Mouse (Mus musculus) heart, embryonic 14.5 days (tissue): ENCODE results near the gene Slc9a3r2. TPM values are rescaled to one million over a fixed set of nuclear protein-coding genes. Genes with fewer than 3 reads are reported as not detected.
"Not testable (repeated sequence)": the region's sequence is repeated elsewhere in the genome, so short reads cannot be mapped to it uniquely, and the experiment has no call there.

Source experiments
- ATAC-seq: fragments of 200-750 bp; cut with Nextera tagmentation; 2 replicates; pipeline ENCODE4 v1.8.0; 2017; ENCODE audit warnings: low read depth, moderate TSS enrichment; ENCODE audit not compliant: insufficient number of reproducible peaks, insufficient read depth, low FRiP score
- H3K27ac ChIP-seq, 2 experiments: fragments of 200-500 bp in 1 of 2; fragments of 300-500 bp in 1 of 2; sonication (generic) in 1 of 2; replicated peaks in 1 of 2; 2 replicates each; pipeline ENCODE4 v1.5.1; 2012 to 2014; ENCODE audit warnings: low read depth in 2 of 2, low read length in 2 of 2, control low read depth in 1 of 2, mild to moderate bottlenecking in 1 of 2, mixed read lengths in 1 of 2; ENCODE audit not compliant: control insufficient read depth in 1 of 2, insufficient read depth in 1 of 2
- H3K27me3 ChIP-seq: fragments of 300-500 bp; sonication (generic); 2 replicates; pipeline ENCODE4 v1.6.1; 2014; ENCODE audit warnings: mild to moderate bottlenecking, low read length, control low read depth; ENCODE audit not compliant: control insufficient read depth, insufficient read depth
- H3K36me3 ChIP-seq: fragments of 300-500 bp; sonication (generic); 2 replicates; pipeline ENCODE4 v1.6.1; 2014; ENCODE audit warnings: mild to moderate bottlenecking, control low read depth, low read length, mixed read lengths; ENCODE audit not compliant: control insufficient read depth, insufficient read depth
- H3K4me1 ChIP-seq, 2 experiments: fragments of 200-500 bp in 1 of 2; fragments of 300-500 bp in 1 of 2; sonication (generic) in 1 of 2; 2 replicates each; pipeline ENCODE4 v1.6.1; 2012 to 2014; ENCODE audit warnings: low read length in 2 of 2, control low read depth in 1 of 2, mixed read lengths in 1 of 2; ENCODE audit not compliant: control insufficient read depth in 2 of 2, insufficient read depth in 2 of 2
- H3K4me2 ChIP-seq: fragments of 300-500 bp; sonication (generic); 2 replicates; pipeline ENCODE4 v1.6.1; 2014; ENCODE audit warnings: mild to moderate bottlenecking, low read length
- H3K4me3 ChIP-seq, 2 experiments: fragments of 200-500 bp in 1 of 2; fragments of 300-500 bp in 1 of 2; sonication (generic) in 1 of 2; 2 replicates each; pipeline ENCODE4 v1.5.1; 2012 to 2014; ENCODE audit warnings: low read length in 2 of 2, mild to moderate bottlenecking in 2 of 2, control low read depth in 1 of 2, low read depth in 1 of 2, moderate library complexity in 1 of 2; ENCODE audit not compliant: control insufficient read depth in 1 of 2, insufficient read depth in 1 of 2
- H3K9ac ChIP-seq: fragments of 300-500 bp; sonication (generic); 2 replicates; pipeline ENCODE4 v1.6.1; 2014; ENCODE audit warnings: mild to moderate bottlenecking, low read length
- H3K9me3 ChIP-seq: fragments of 300-500 bp; sonication (generic); 2 replicates; pipeline ENCODE4 v1.6.1; 2016; ENCODE audit warnings: low read length, control low read depth; ENCODE audit not compliant: control insufficient read depth
- WGBS: fragments of 180-500 bp; shearing (Covaris S2); extraction: QIAGEN DNeasy Blood & Tissue Kit; methylation state at CpG from one replicate; pipeline ENCODE4 v1.1.7; 2014; 5-methylcytosine and 5-hydroxymethylcytosine counted together
- polyA plus RNA-seq: library from polyadenylated mRNA; unstranded; fragments of >200 nt; fragmentation: Nextera tagmentation; extraction: Ambion mirVana; gene quantifications from 2 replicates; pipeline ENCODE4 v1.2.1, GENCODE M21; 2014

Slc9a3r2 gene
- polyA plus RNA-seq, 1 experiment from 2014 or later: 60.9 TPM

DNA sequence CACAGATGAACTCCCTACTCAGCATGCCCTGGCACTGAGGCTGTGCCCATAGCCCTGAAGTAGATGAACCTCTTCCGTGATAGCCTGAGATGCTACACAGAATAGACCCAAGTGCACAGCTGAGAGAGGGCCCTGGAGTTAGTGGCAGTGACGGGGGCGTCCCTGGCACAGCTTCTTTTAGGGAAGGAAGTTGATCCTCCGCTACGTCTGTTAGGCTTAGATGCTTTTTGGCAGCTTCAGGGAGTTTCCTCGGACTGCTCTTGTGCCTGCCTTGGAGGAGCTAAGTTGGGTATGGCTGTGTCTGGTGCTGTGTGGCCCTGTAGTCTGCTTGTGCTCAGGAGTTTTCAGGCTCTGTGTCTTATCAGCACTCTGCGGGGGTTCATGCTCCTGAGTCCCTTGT lies 24.1 kb upstream of the Slc9a3r2 start:
- Histone ChIP-seq H3K4me3 (no peak overlapping the region), H3K27ac (no peak overlapping the region), H3K36me3 (peaks cover 28% of the 10 kb centered on the region), H3K9me3 (no peaks in the 10 kb centered on the region), H3K9ac (no peak overlapping the region; the same call in 1 of the 2 replicates), H3K4me1 (peaks cover 20 to 35% of the 10 kb centered on the region in 2 experiments), H3K27me3 (no peaks in the 10 kb centered on the region), H3K4me2 (no peak overlapping the region)
- ATAC-seq: no peak
- 59% methylated on average over 7 of the region's 7 CpGs for WGBS

GRCm38 (mm10) chr17:24672141-24672540 lies 22.0 kb upstream of the Slc9a3r2 start:
- no peaks in the 10 kb centered on the region for H3K27me3 ChIP-seq
- peaks cover 20 to 35% of the 10 kb centered on the region in 2 experiments for H3K4me1 ChIP-seq
- no peak overlapping the region for H3K27ac ChIP-seq
- peaks cover 7% of the 10 kb centered on the region for H3K36me3 ChIP-seq
- 23% methylated on average over 5 of the region's 5 CpGs for WGBS
- H3K4me3 ChIP-seq: no peak overlapping the region
- H3K9ac ChIP-seq: 0 out of 2 replicates have a peak overlapping the region, but pooled peaks have one; percentile 4
- no peak for ATAC-seq
- H3K9me3 ChIP-seq: no peaks in the 10 kb centered on the region
- H3K4me2 ChIP-seq: peak overlapping the region; percentile 92

- ATAC-seq: no peak
- Histone ChIP-seq H3K4me2 (peak overlapping the region; percentile 92), H3K27ac (no peak overlapping the region), H3K9me3 (no peaks in the 10 kb centered on the region), H3K9ac (peak overlapping the region; percentile 97), H3K27me3 (no peaks in the 10 kb centered on the region), H3K4me1 (peaks cover 20 to 35% of the 10 kb centered on the region in 2 experiments), H3K4me3 (no peak overlapping the region), H3K36me3 (no peaks in the 10 kb centered on the region)
- 68% methylated on average over 5 of the region's 5 CpGs for WGBS
Measured at GRCm38 (mm10) chr17:24671346-24671745, 21.2 kb upstream of the Slc9a3r2 start.

- H3K9me3 ChIP-seq: no peaks in the 10 kb centered on the region
- no peak for ATAC-seq
- 12% methylated on average over 8 of the region's 8 CpGs for WGBS
- no peaks in the 10 kb centered on the region for H3K27me3 ChIP-seq
- peak overlapping the region; percentile 97 for H3K9ac ChIP-seq
- H3K4me2 ChIP-seq: peak overlapping the region; percentile 92
- peak overlapping the region; percentile 83 to 98 for H3K4me3 ChIP-seq
- H3K36me3 ChIP-seq: no peaks in the 10 kb centered on the region
- peak overlapping the region; percentile 35 to 82; a peak in 3 of 4 replicates for H3K27ac ChIP-seq
- peaks cover 16 to 29% of the 10 kb centered on the region in 2 experiments for H3K4me1 ChIP-seq
Measured at GRCm38 (mm10) chr17:24670246-24670844, 20.2 kb upstream of the Slc9a3r2 start.

DNA sequence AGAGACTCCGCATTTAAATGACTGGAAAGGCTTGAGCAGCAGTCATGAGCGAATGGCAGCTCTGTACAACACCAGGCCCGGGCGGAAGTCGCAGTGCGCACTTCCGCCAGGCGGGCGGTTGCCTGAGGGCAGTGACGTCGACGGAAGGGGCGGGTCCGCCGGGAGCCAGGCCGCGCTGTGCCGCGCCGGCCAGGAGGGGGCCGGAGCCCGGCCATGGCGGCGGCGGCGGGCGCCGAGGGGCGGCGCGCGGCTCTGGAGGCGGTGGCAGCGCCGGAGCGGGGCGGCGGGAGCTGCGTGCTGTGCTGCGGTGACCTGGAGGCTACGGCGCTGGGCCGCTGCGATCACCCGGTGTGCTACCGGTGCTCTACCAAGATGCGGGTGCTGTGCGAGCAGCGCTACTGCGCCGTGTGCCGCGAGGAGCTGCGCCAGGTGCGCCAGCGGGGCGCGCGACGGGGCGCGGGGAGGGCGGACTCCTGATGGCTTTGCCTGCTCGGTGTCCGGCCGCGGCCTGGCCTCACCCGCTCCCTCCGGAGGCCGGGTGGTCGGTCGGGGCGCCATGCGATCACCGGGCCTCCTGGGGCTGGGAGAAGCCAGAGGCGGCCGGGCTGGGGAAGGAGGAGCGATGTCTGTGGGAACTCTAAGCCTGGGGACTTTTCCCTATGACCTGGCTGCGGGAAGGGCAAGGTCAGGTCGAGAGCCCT lies 19.6 kb upstream of the Slc9a3r2 start, which contains the start of gene Zfp598:
Gene Zfp598 (plus strand): TSS at position 143 of the 701 bp plus-strand sequence.
- WGBS: under 1% methylated on average over 79 of the region's 80 CpGs
- Histone ChIP-seq H3K27ac (peak within 1 kb of the TSS; percentile 54 to 82), H3K27me3 (no peaks in the 10 kb centered on the region), H3K4me1 (peaks cover 16 to 29% of the 10 kb centered on the region in 2 experiments), H3K4me2 (peak within 1 kb of the TSS; percentile 92), H3K36me3 (no peaks in the 10 kb centered on the region), H3K4me3 (peak within 1 kb of the TSS; percentile 83 to 98), H3K9me3 (no peaks in the 10 kb centered on the region), H3K9ac (peak within 1 kb of the TSS; percentile 97)
- ATAC-seq: peak; percentile 97

- ATAC-seq, H3K27me3 ChIP-seq, H3K36me3 ChIP-seq, H3K9me3 ChIP-seq: not testable (repeated sequence)
- H3K9ac ChIP-seq: peak overlapping the region; percentile 97
- H3K27ac ChIP-seq: peak overlapping the region; percentile 54 to 82
- peak overlapping the region; percentile 40 to 98 for H3K4me3 ChIP-seq
- H3K4me1 ChIP-seq: peaks cover 16 to 26% of the 10 kb centered on the region in 2 experiments
- H3K4me2 ChIP-seq: peak overlapping the region; percentile 92
- WGBS: 9% methylated on average over 15 of the region's 15 CpGs
Measured at GRCm38 (mm10) chr17:24669214-24669544, 19.1 kb upstream of the Slc9a3r2 start.

DNA sequence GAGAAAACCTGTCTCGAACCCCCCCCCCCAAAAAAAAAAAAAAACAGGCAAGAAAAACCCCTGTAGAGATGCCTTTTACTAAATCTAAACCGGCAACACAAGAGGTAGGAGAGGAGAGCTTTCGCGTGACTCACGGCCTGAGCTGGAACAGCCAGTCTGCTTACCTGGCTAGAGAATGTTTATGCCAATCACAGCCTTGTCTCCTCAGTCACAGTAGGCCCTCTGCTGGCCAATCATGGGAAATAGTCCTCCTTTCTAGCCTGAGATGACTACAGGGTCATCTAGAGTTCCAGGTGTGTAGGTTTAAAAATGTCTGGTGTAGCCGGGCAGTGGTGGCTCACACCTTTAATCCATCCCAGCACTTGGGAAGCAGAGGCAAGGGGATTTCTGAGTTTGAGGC lies 17.3 kb upstream of the Slc9a3r2 start:
- H3K4me3 ChIP-seq: no peak overlapping the region
- H3K9ac ChIP-seq: no peak overlapping the region
- H3K36me3 ChIP-seq: no peaks in the 10 kb centered on the region
- H3K9me3 ChIP-seq: no peaks in the 10 kb centered on the region
- no peak overlapping the region for H3K4me2 ChIP-seq
- no peaks in the 10 kb centered on the region for H3K27me3 ChIP-seq
- WGBS: 24% methylated on average over 6 of the region's 6 CpGs
- ATAC-seq: no peak
- H3K27ac ChIP-seq: no peak overlapping the region
- peaks cover 16 to 23% of the 10 kb centered on the region in 2 experiments for H3K4me1 ChIP-seq
